Mouse (Mus musculus) MEL (cell line): Measurements from ENCODE around the gene Tradd. TPM values are rescaled to one million over a fixed set of nuclear protein-coding genes. Genes with fewer than 3 reads are reported as not detected.
A peak's percentile ranks its signal among the peaks of the same experiment; 100 is the strongest.

Experiments
- DNase-seq: peaks from one replicate; pipeline ENCODE4 v3.0.0; 2011; ENCODE audit warnings: low read depth, low spot score
- H3K27ac ChIP-seq: 2 replicates; pipeline ENCODE4 v1.5.1; 2012; ENCODE audit warnings: low read depth, mild to moderate bottlenecking, control low read depth, low read length, moderate library complexity; ENCODE audit not compliant: control insufficient read depth
- H3K27me3 ChIP-seq, 2 experiments: fragments of 150-350 bp in 1 of 2; sonication (generic) in 1 of 2; 2 replicates each; pipeline ENCODE4 v1.6.1; 2012; ENCODE audit warnings: low read length in 2 of 2, mild to moderate bottlenecking in 2 of 2, improper control_type of control experiment in 1 of 2, moderate library complexity in 1 of 2; ENCODE audit not compliant: insufficient read depth in 2 of 2, control insufficient read depth in 1 of 2
- H3K36me3 ChIP-seq, 2 experiments: 2 replicates each; pipeline ENCODE4 v1.6.1; 2012 to 2014; ENCODE audit warnings: low read length in 2 of 2, improper control_type of control experiment in 1 of 2, inconsistent platforms in 1 of 2, mild to moderate bottlenecking in 1 of 2; ENCODE audit not compliant: insufficient read depth in 2 of 2, control insufficient read depth in 1 of 2
- H3K4me1 ChIP-seq, 2 experiments: fragments of 150-350 bp in 1 of 2; sonication (generic) in 1 of 2; 2 replicates each; pipeline ENCODE4 v1.6.1; 2012; ENCODE audit warnings: low read length in 2 of 2, improper control_type of control experiment in 1 of 2, mild to moderate bottlenecking in 1 of 2; ENCODE audit not compliant: insufficient read depth in 2 of 2, control insufficient read depth in 1 of 2
- H3K4me3 ChIP-seq, 2 experiments: fragments of 150-350 bp in 1 of 2; sonication (generic) in 1 of 2; 2 replicates each; pipeline ENCODE4 v1.5.1; 2012; ENCODE audit warnings: low read depth in 2 of 2, low read length in 2 of 2, mild to moderate bottlenecking in 2 of 2, moderate library complexity in 2 of 2, control low read depth in 1 of 2, improper control_type of control experiment in 1 of 2; ENCODE audit not compliant: control insufficient read depth in 1 of 2, insufficient read depth in 1 of 2
- H3K79me2 ChIP-seq: 2 replicates; pipeline ENCODE4 v1.6.1; 2012; ENCODE audit warnings: mild to moderate bottlenecking, low read length, moderate library complexity; ENCODE audit not compliant: control insufficient read depth, poor library complexity, insufficient read depth
- H3K9ac ChIP-seq: 2 replicates; pipeline ENCODE4 v1.6.1; 2012; ENCODE audit warnings: low read depth, mild to moderate bottlenecking, control low read depth, low read length, moderate library complexity; ENCODE audit not compliant: control insufficient read depth, poor library complexity, severe bottlenecking
- H3K9me3 ChIP-seq: fragments of 150-350 bp; sonication (generic); replicated peaks from 2 replicates; pipeline ENCODE4 v1.6.1; 2012; ENCODE audit warnings: mild to moderate bottlenecking, low read length, improper control_type of control experiment, moderate library complexity; ENCODE audit not compliant: insufficient read depth
- BHLHE40 ChIP-seq: IDR thresholded peaks from 2 replicates; pipeline ENCODE4 v1.6.1; 2012; ENCODE audit warnings: low read depth, mild to moderate bottlenecking, inconsistent platforms, low read length, improper control_type of control experiment, borderline replicate concordance
- CHD2 ChIP-seq: IDR thresholded peaks from 2 replicates; pipeline ENCODE4 v1.6.1; 2011; ENCODE audit warnings: low read length, improper control_type of control experiment
- CTCF ChIP-seq, 3 experiments: IDR thresholded peaks in 2 of 3; conservative IDR thresholded peaks in 1 of 3; 2 replicates each; pipeline ENCODE4 v1.5.1; 2011 to 2012; ENCODE audit warnings: low read length in 3 of 3, low read depth in 2 of 3, mild to moderate bottlenecking in 2 of 3, improper control_type of control experiment in 1 of 3, inconsistent platforms in 1 of 3, mixed read lengths in 1 of 3, moderate library complexity in 1 of 3; ENCODE audit not compliant: control insufficient read depth in 1 of 3, insufficient read depth in 1 of 3, poor library complexity in 1 of 3, severe bottlenecking in 1 of 3
- E2F4 ChIP-seq: IDR thresholded peaks from 2 replicates; pipeline ENCODE4 v1.6.1; 2011; ENCODE audit warnings: low read depth, low read length, improper control_type of control experiment, borderline replicate concordance
- ELF1 ChIP-seq: IDR thresholded peaks from 2 replicates; pipeline ENCODE4 v1.6.1; 2014; ENCODE audit warnings: low read depth, mild to moderate bottlenecking, inconsistent platforms, low read length, improper control_type of control experiment, moderate library complexity
- EP300 ChIP-seq, 2 experiments: IDR thresholded peaks; 2 replicates each; pipeline ENCODE4 v1.6.1; 2011; ENCODE audit warnings: improper control_type of control experiment in 2 of 2, low read length in 2 of 2, low read depth in 1 of 2, mild to moderate bottlenecking in 1 of 2
- GATA1 ChIP-seq: IDR thresholded peaks from 2 replicates; pipeline ENCODE4 v1.6.1; 2011; ENCODE audit warnings: low read depth, low read length, improper control_type of control experiment
- HCFC1 ChIP-seq: IDR thresholded peaks from 2 replicates; pipeline ENCODE4 v1.6.1; 2012; ENCODE audit warnings: low read depth, mild to moderate bottlenecking, inconsistent platforms, low read length, improper control_type of control experiment, moderate library complexity
- KAT2A ChIP-seq: conservative IDR thresholded peaks from 2 replicates; pipeline ENCODE4 v1.6.1; 2012; ENCODE audit warnings: low read depth, low read length, improper control_type of control experiment, inconsistent platforms
- MAFK ChIP-seq: IDR thresholded peaks from 2 replicates; pipeline ENCODE4 v1.6.1; 2011; ENCODE audit warnings: low read depth, mild to moderate bottlenecking, low read length, improper control_type of control experiment, borderline replicate concordance
- MAX ChIP-seq: IDR thresholded peaks from 2 replicates; pipeline ENCODE4 v1.6.1; 2011; ENCODE audit warnings: low read length, improper control_type of control experiment
- MAZ ChIP-seq: IDR thresholded peaks from 2 replicates; pipeline ENCODE4 v1.6.1; 2012; ENCODE audit warnings: low read depth, mild to moderate bottlenecking, inconsistent platforms, low read length, improper control_type of control experiment
- MXI1 ChIP-seq: IDR thresholded peaks from 2 replicates; pipeline ENCODE4 v1.6.1; 2011; ENCODE audit warnings: mild to moderate bottlenecking, low read depth, low read length, improper control_type of control experiment
- MYC ChIP-seq: IDR thresholded peaks from 2 replicates; pipeline ENCODE4 v1.6.1; 2011; ENCODE audit warnings: low read depth, mild to moderate bottlenecking, low read length, improper control_type of control experiment, moderate library complexity
- NELFE ChIP-seq: IDR thresholded peaks from 2 replicates; pipeline ENCODE4 v1.6.1; 2011; ENCODE audit warnings: low read depth, low read length, improper control_type of control experiment
- POLR2AphosphoS2 ChIP-seq: IDR thresholded peaks from 2 replicates; pipeline ENCODE4 v1.6.1; 2011; ENCODE audit warnings: low read length, improper control_type of control experiment
- RAD21 ChIP-seq: IDR thresholded peaks from 2 replicates; pipeline ENCODE4 v1.6.1; 2011; ENCODE audit warnings: mild to moderate bottlenecking, low read depth, low read length, improper control_type of control experiment
- SIN3A ChIP-seq: IDR thresholded peaks from 2 replicates; pipeline ENCODE4 v1.6.1; 2012; ENCODE audit warnings: low read length, improper control_type of control experiment, inconsistent platforms
- SMC3 ChIP-seq: IDR thresholded peaks from 2 replicates; pipeline ENCODE4 v1.6.1; 2011; ENCODE audit warnings: low read depth, low read length, improper control_type of control experiment
- TBP ChIP-seq: IDR thresholded peaks from 2 replicates; pipeline ENCODE4 v1.8.0; 2011; ENCODE audit warnings: low read depth, low read length, improper control_type of control experiment
- USF2 ChIP-seq, 2 experiments: IDR thresholded peaks; 2 replicates each; pipeline ENCODE4 v1.6.1; 2011 to 2012; ENCODE audit warnings: improper control_type of control experiment in 2 of 2, low read length in 2 of 2, borderline replicate concordance in 1 of 2, inconsistent platforms in 1 of 2, low read depth in 1 of 2, mild to moderate bottlenecking in 1 of 2; ENCODE audit not compliant: insufficient read depth in 1 of 2
- ZC3H11A ChIP-seq: IDR thresholded peaks from 2 replicates; pipeline ENCODE4 v1.6.1; 2012; ENCODE audit warnings: low read depth, mild to moderate bottlenecking, inconsistent platforms, low read length, improper control_type of control experiment
- polyA plus RNA-seq, 2 experiments: library from polyadenylated mRNA; stranded (reverse) in 1 of 2; unstranded in 1 of 2; fragments of >175 nt in 1 of 2; fragments of >200 nt in 1 of 2; gene quantifications; 2 replicates each; pipeline versions ENCODE4 v1.2.1 to v1.2.4; 2012; ENCODE audit warnings: low replicate concordance in 2 of 2, low read depth in 1 of 2; ENCODE audit not compliant: insufficient read length in 2 of 2, insufficient read depth in 1 of 2, missing spikeins in 1 of 2
- total RNA-seq: library from RNA; depleted of rRNA; stranded (reverse); fragments of 300-350 nt; gene quantifications from 2 replicates; pipeline ENCODE4 v1.2.3, GENCODE M21; 2012

The Tradd gene
- total and polyA plus RNA-seq, 3 experiments, result 31.0 to 33.5 TPM; not detected in 1

DNA sequence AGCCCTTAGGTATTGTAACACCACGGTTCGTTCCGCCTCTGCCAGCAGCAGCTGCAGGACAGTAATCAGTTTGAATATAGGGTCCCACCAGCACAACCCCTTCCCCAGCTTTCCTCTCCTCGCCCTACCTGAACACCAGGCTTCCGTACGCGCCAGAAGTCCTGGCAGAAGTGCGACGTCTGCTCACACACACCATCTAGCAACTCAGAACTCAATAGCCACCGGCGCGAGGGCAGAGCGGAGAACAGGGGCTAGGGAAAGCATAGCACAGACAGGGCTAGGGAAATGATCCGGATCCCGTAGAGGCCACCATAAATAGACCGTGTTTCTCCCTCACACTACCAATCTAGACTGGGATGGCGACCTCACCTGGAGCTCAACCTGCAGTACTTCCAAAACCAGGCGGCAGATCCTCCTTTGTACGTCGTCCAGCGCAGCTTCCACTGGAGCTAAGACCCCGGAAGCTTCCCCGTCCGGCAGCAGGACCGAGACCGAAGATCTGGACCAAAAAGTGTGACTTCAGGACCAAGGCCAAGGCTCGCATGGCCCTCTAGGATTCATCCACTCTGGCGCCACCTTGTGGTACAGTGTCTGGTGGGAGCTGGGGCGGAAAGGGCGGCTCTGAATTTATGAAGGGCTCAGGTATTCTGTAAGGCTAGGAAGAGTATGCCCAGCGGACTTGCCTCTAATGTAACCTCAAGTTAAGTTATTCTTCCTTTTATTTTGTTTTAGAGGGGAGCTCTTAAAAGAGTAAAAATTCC lies 26.3 kb upstream of the Tradd start:
- Histone ChIP-seq H3K9ac (no peak overlapping the region), H3K36me3 (no peaks in the 10 kb centered on the region; a peak in 1 of 4 replicates), H3K4me1 (peaks cover 4 to 13% of the 10 kb centered on the region in 2 experiments; a peak in 3 of 4 replicates), H3K4me3 (no peak overlapping the region), H3K9me3 (no peaks in the 10 kb centered on the region), H3K27me3 (no peaks in the 10 kb centered on the region), H3K27ac (no peak overlapping the region), H3K79me2 (peaks cover 3% of the 10 kb centered on the region)
- DNase-seq, result peak; percentile 92
- TF ChIP-seq HCFC1, result peak; percentile 65
- peak; percentile 99 for TF ChIP-seq SIN3A
- TF ChIP-seq NELFE, result no peak
- TF ChIP-seq CHD2, result no peak
- peak; percentile 97 for TF ChIP-seq SMC3
- TF ChIP-seq RAD21, result peak; percentile 73
- no peak for TF ChIP-seq GATA1
- TF ChIP-seq CTCF (IDR thresholded peaks at IDR 0.05 in 2 of 3, conservative IDR thresholded peaks at IDR 0.05 in 1 of 3; ENCODE audit: control insufficient read depth in 1 of 3, insufficient read depth in 1 of 3, low read depth in 2 of 3, low read length in 3 of 3, poor library complexity in 1 of 3, severe bottlenecking in 1 of 3), result peak; percentile 81 to 98 (median 95)
- TF ChIP-seq ELF1, result peak; percentile 57; the same call in 1 of the 2 replicates
- TF ChIP-seq ZC3H11A, result peak; percentile 82
- TF ChIP-seq MAZ, result peak; percentile 68; the same call in 1 of the 2 replicates
- TF ChIP-seq MAX, result peak; percentile 79
- no peak for TF ChIP-seq TBP
- TF ChIP-seq MYC, result 0 out of 2 replicates have a peak, but pooled peaks have one; percentile 41
- TF ChIP-seq EP300 (IDR thresholded peaks at IDR 0.05; ENCODE audit: low read depth in 1 of 2, low read length in 2 of 2), result 0 out of 4 replicates have a peak, but pooled peaks of 1 of the 2 experiments have one; percentile 25
- TF ChIP-seq MXI1, result peak; percentile 98
- TF ChIP-seq BHLHE40, result peak; percentile 53; the same call in 1 of the 2 replicates
- TF ChIP-seq MAFK, result no peak

GRCm38 (mm10) chr8:105289805-105290460 lies 25.5 kb upstream of the Tradd start, which contains the start of gene 4931428F04Rik:
TSS of gene 4931428F04Rik (minus strand) at chr8:105289864.
- H3K4me1 ChIP-seq, result peaks cover 4 to 13% of the 10 kb centered on the region in 2 experiments; a peak in 3 of 4 replicates
- TF ChIP-seq SMC3 (peak; percentile 37; the same call in 1 of the 2 replicates), MAX (peak; percentile 56), KAT2A (no peak), CTCF (IDR thresholded peaks at IDR 0.05 in 2 of 3, conservative IDR thresholded peaks at IDR 0.05 in 1 of 3; ENCODE audit: control insufficient read depth in 1 of 3, insufficient read depth in 1 of 3, low read depth in 2 of 3, low read length in 3 of 3, poor library complexity in 1 of 3, severe bottlenecking in 1 of 3) (peak; percentile 21 to 70 (median 58); a peak in 5 of 6 replicates), HCFC1 (no peak), MXI1 (peak; percentile 15; the same call in 1 of the 2 replicates), USF2 (IDR thresholded peaks at IDR 0.05; ENCODE audit: borderline replicate concordance in 1 of 2, insufficient read depth in 1 of 2, low read depth in 1 of 2, low read length in 2 of 2) (no peak), SIN3A (no peak), MAFK (no peak), RAD21 (peak; percentile 29; the same call in 1 of the 2 replicates), E2F4 (no peak), POLR2AphosphoS2 (no peak)
- DNase-seq, result peak; percentile 74

More at GRCm38 (mm10) chr8:105289805-105290460, 25.5 kb upstream of the Tradd start, which contains the start of gene 4931428F04Rik:
- Histone ChIP-seq H3K36me3 (no peaks in the 10 kb centered on the region; a peak in 1 of 4 replicates), H3K9me3 (no peaks in the 10 kb centered on the region), H3K27me3 (no peaks in the 10 kb centered on the region), H3K27ac (peak within 1 kb of the TSS; percentile 82), H3K4me3 (peak within 1 kb of the TSS; percentile 74 to 86), H3K79me2 (peaks cover 3% of the 10 kb centered on the region), H3K9ac (peak within 1 kb of the TSS; percentile 76)
